Mouse (Mus musculus) myocyte (in vitro differentiated cells): ENCODE results near the gene Drap1. TPM values are rescaled to one million over a fixed set of nuclear protein-coding genes. Genes with fewer than 3 reads are reported as not detected.

ENCODE experiments used
- H3K27me3 ChIP-seq: one replicate; pipeline ENCODE4 v1.6.1; 2011; ENCODE audit not compliant: control insufficient read depth, insufficient read depth, insufficient read length
- H3K36me3 ChIP-seq: one replicate; pipeline ENCODE4 v1.6.1; 2011; ENCODE audit not compliant: control insufficient read depth, insufficient read depth
- H3K4me2 ChIP-seq: one replicate; pipeline ENCODE4 v1.6.1; 2011; ENCODE audit warnings: low read depth, control low read depth
- H3K4me3 ChIP-seq: one replicate; pipeline ENCODE4 v1.5.1; 2011; ENCODE audit warnings: mild to moderate bottlenecking, control low read depth, moderate library complexity
- H3K79me2 ChIP-seq: one replicate; pipeline ENCODE4 v1.6.1; 2011; ENCODE audit not compliant: control insufficient read depth, insufficient read depth
- H3ac ChIP-seq: one replicate; pipeline ENCODE4 v1.6.1; 2011; ENCODE audit not compliant: control insufficient read depth, insufficient read length
- CEBPB ChIP-seq: IDR thresholded peaks from 2 replicates; pipeline ENCODE4 v1.6.1; 2011; ENCODE audit warnings: mild to moderate bottlenecking, moderate library complexity; ENCODE audit not compliant: poor library complexity, insufficient read depth, severe bottlenecking
- E2F4 ChIP-seq: IDR thresholded peaks from one replicate; pipeline ENCODE4 v1.6.1; 2011; ENCODE audit warnings: mild to moderate bottlenecking, control low read depth, moderate library complexity; ENCODE audit not compliant: insufficient read depth
- MAX ChIP-seq: IDR thresholded peaks from one replicate; pipeline ENCODE4 v1.6.1; 2011; ENCODE audit warnings: low read depth, mild to moderate bottlenecking, control low read depth
- MYOD1 ChIP-seq, 3 experiments: IDR thresholded peaks; one replicate each; pipeline ENCODE4 v1.6.1; 2011; ENCODE audit warnings: control low read depth in 2 of 3, low read depth in 2 of 3, mild to moderate bottlenecking in 2 of 3, moderate library complexity in 1 of 3; ENCODE audit not compliant: insufficient read length in 2 of 3, control insufficient read depth in 1 of 3
- MYOG ChIP-seq, 3 experiments: IDR thresholded peaks; one replicate each; pipeline ENCODE4 v1.6.1; 2011; ENCODE audit warnings: control low read depth in 2 of 3, low read depth in 2 of 3, mild to moderate bottlenecking in 2 of 3; ENCODE audit not compliant: insufficient read length in 2 of 3, control insufficient read depth in 1 of 3, insufficient read depth in 1 of 3
- POLR2A ChIP-seq: IDR thresholded peaks from one replicate; pipeline ENCODE4 v1.6.1; 2011; ENCODE audit warnings: low read depth, mild to moderate bottlenecking, control low read depth, moderate library complexity; ENCODE audit not compliant: insufficient read length
- POLR2AphosphoS2 ChIP-seq: IDR thresholded peaks from one replicate; pipeline ENCODE4 v1.6.1; 2011; ENCODE audit warnings: low read depth, control low read depth; ENCODE audit not compliant: insufficient read length
- REST ChIP-seq: IDR thresholded peaks from one replicate; pipeline ENCODE4 v1.6.1; 2011; ENCODE audit warnings: mild to moderate bottlenecking, control low read depth, moderate library complexity; ENCODE audit not compliant: insufficient read depth, insufficient read length
- SRF ChIP-seq: IDR thresholded peaks from one replicate; pipeline ENCODE4 v1.6.1; 2011; ENCODE audit warnings: low read depth; ENCODE audit not compliant: control insufficient read depth, insufficient read length
- TCF12 ChIP-seq: IDR thresholded peaks from one replicate; pipeline ENCODE4 v1.6.1; 2011; ENCODE audit warnings: mild to moderate bottlenecking, control low read depth; ENCODE audit not compliant: poor library complexity, insufficient read depth, severe bottlenecking
- TCF3 ChIP-seq: IDR thresholded peaks from one replicate; pipeline ENCODE4 v1.6.1; 2011; ENCODE audit warnings: low read depth, control low read depth; ENCODE audit not compliant: insufficient read length
- USF1 ChIP-seq: IDR thresholded peaks from one replicate; pipeline ENCODE4 v1.6.1; 2011; ENCODE audit warnings: low read depth, mild to moderate bottlenecking, control low read depth, moderate library complexity
- polyA plus RNA-seq: library from polyadenylated mRNA; unstranded; fragments of >200 nt; fragmentation: generic; extraction: Trizol; gene quantifications from one replicate; pipeline ENCODE4 v1.2.1, GENCODE M21; 2012; ENCODE audit warnings: missing spikeins

Gene Drap1
- polyA plus RNA-seq, 1 experiment: 481 TPM

GRCm38 (mm10) chr19:5461411-5461810, 36.6 kb upstream of the Drap1 start:
- Histone ChIP-seq H3K27me3 (no peaks in the 10 kb centered on the region), H3K79me2 (peaks cover 18% of the 10 kb centered on the region), H3ac (peak overlapping the region; percentile 72), H3K4me2 (peak overlapping the region; percentile 84), H3K36me3 (peaks cover 18% of the 10 kb centered on the region), H3K4me3 (peak overlapping the region; percentile 94)
- TF ChIP-seq MYOG (IDR thresholded peaks at IDR 0.05; ENCODE audit: control insufficient read depth in 1 of 3, insufficient read depth in 1 of 3, insufficient read length in 2 of 3, low read depth in 2 of 3): no peak
- TF ChIP-seq E2F4: no peak
- TF ChIP-seq REST: no peak
- no peak for TF ChIP-seq SRF
- no peak for TF ChIP-seq USF1
- TF ChIP-seq MYOD1 (IDR thresholded peaks at IDR 0.05; ENCODE audit: control insufficient read depth in 1 of 3, insufficient read length in 2 of 3, low read depth in 2 of 3): no peak

GRCm38 (mm10) chr19:5460465-5460911, 35.7 kb upstream of the Drap1 start, which contains the start of gene Fibp:
Gene Fibp, plus strand, starts transcription at chr19:5460615.
- H3K4me2 ChIP-seq: peak within 1 kb of the TSS; percentile 96
- H3K79me2 ChIP-seq: peaks cover 28% of the 10 kb centered on the region
- peaks cover 12% of the 10 kb centered on the region for H3K36me3 ChIP-seq
- H3ac ChIP-seq: peak within 1 kb of the TSS; percentile 72
- TF ChIP-seq USF1 (no peak), POLR2AphosphoS2 (peak; percentile 83), SRF (no peak), MYOG (IDR thresholded peaks at IDR 0.05; ENCODE audit: control insufficient read depth in 1 of 3, insufficient read depth in 1 of 3, insufficient read length in 2 of 3, low read depth in 2 of 3) (no peak), CEBPB (no peak), TCF12 (no peak), MAX (no peak), POLR2A (peak; percentile 81), E2F4 (no peak), REST (no peak), MYOD1 (IDR thresholded peaks at IDR 0.05; ENCODE audit: control insufficient read depth in 1 of 3, insufficient read length in 2 of 3, low read depth in 2 of 3) (no peak), TCF3 (no peak)
- peak within 1 kb of the TSS; percentile 94 for H3K4me3 ChIP-seq
- H3K27me3 ChIP-seq: no peaks in the 10 kb centered on the region

- Histone ChIP-seq H3K36me3 (peaks cover 6% of the 10 kb centered on the region), H3K79me2 (peaks cover 34% of the 10 kb centered on the region), H3ac (peak overlapping the region; percentile 72), H3K4me3 (peak overlapping the region; percentile 94), H3K27me3 (no peaks in the 10 kb centered on the region), H3K4me2 (peak overlapping the region; percentile 96)
- no peak for TF ChIP-seq REST
- no peak for TF ChIP-seq SRF
- no peak for TF ChIP-seq MYOD1 (IDR thresholded peaks at IDR 0.05; ENCODE audit: control insufficient read depth in 1 of 3, insufficient read length in 2 of 3, low read depth in 2 of 3)
- no peak for TF ChIP-seq E2F4
- no peak for TF ChIP-seq USF1
- no peak for TF ChIP-seq POLR2AphosphoS2
- TF ChIP-seq TCF12: no peak
- TF ChIP-seq CEBPB: no peak
- TF ChIP-seq MYOG (IDR thresholded peaks at IDR 0.05; ENCODE audit: control insufficient read depth in 1 of 3, insufficient read depth in 1 of 3, insufficient read length in 2 of 3, low read depth in 2 of 3): no peak
- no peak for TF ChIP-seq TCF3
- TF ChIP-seq POLR2A: no peak
- no peak for TF ChIP-seq MAX
Observed at GRCm38 (mm10) chr19:5459896-5460295, 35.1 kb upstream of the Drap1 start.

- Histone ChIP-seq H3K27me3 (no peaks in the 10 kb centered on the region), H3K4me2 (peak overlapping the region; percentile 96), H3K36me3 (peaks cover 5% of the 10 kb centered on the region), H3K79me2 (peaks cover 42% of the 10 kb centered on the region), H3ac (no peak overlapping the region), H3K4me3 (no peak overlapping the region)
- no peak for TF ChIP-seq TCF12
- TF ChIP-seq SRF: no peak
- no peak for TF ChIP-seq MYOD1 (IDR thresholded peaks at IDR 0.05; ENCODE audit: control insufficient read depth in 1 of 3, insufficient read length in 2 of 3, low read depth in 2 of 3)
- TF ChIP-seq POLR2AphosphoS2: no peak
- no peak for TF ChIP-seq TCF3
- TF ChIP-seq E2F4: no peak
- no peak for TF ChIP-seq POLR2A
- TF ChIP-seq USF1: no peak
- TF ChIP-seq MAX: no peak
- TF ChIP-seq MYOG (IDR thresholded peaks at IDR 0.05; ENCODE audit: control insufficient read depth in 1 of 3, insufficient read depth in 1 of 3, insufficient read length in 2 of 3, low read depth in 2 of 3): no peak
- TF ChIP-seq CEBPB: no peak
- TF ChIP-seq REST: no peak
Observed at GRCm38 (mm10) chr19:5459019-5459418, 34.2 kb upstream of the Drap1 start.
